Mouse (Mus musculus) regulatory T cell (primary cell): ENCODE measurements around the gene Plxdc1.

Source experiments
- in situ Hi-C: fragments of 300-600 bp; cut with MboI, MseI; formaldehyde crosslinking; loops from one replicate; pipeline ENCODE4 v1.15.1; 2025; ENCODE audit warnings: high pct_unique_total_duplicates

Plxdc1 gene

DNA sequence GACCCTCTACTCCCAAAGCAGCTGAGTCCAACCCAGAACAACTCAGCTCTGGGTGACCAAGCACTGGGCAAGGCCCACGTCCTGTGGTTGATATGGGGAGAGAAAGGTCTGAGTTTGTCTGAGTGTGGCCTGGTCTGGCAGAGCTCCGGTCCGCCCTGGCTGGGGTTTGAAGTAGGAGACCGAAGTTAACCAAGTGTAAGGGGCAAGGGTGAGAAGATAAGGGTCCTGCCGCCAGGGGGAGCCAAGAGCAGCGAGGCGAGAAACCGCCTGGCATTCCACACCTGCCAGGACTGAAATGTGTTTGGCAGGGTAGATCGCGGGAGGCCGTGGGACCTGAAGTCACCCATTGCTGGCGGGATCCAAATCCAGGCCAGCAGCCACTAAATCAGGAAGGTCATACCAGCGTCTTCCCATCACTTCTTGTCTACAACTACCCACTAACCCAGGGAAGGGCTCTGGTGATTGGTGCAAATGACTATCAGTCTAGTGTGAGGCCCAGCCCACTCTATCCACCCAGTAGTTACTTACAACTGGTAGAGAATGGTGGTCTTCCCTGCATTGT lies 8.4 kb upstream of the Plxdc1 start:
- in situ Hi-C loops, result loop anchor here (5.0 to 25.0 kb wide), 3 partner anchors 33 to 292 kb away; partner anchors contain the start of genes 1700001P01Rik, Lasp1, Pcgf2 and Psmb3

DNA sequence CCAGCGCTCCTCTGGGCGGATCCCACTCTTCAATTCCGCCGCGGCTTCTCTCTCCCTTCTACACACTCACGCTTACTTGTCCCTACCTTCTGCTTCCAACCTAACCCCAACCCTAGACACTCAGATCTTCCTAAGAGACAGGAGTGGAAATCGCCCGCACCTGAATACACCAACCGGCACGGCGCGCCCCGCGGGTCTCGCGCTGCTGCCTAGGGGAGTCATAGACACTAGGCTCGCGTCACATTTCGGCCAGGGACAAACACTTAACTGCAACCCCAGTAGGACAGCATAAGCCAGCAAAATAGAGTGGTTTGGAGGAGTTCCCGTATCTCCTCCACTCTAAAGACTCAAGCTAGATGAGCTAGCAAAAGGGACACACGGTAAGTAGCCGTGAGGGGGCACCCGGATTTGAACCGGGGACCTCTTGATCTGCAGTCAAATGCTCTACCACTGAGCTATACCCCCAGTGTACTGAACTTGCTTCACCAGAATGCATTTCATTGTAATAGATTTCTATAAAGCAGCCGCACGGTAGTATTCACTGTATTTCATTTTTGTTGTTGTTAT lies 2.4 kb upstream of the Plxdc1 start:
- in situ Hi-C loops, result loop anchor here (25.0 kb wide), 1 partner anchor 201 kb away; the partner anchor contains the start of genes 1700001P01Rik, Lasp1 and Rpl23

DNA sequence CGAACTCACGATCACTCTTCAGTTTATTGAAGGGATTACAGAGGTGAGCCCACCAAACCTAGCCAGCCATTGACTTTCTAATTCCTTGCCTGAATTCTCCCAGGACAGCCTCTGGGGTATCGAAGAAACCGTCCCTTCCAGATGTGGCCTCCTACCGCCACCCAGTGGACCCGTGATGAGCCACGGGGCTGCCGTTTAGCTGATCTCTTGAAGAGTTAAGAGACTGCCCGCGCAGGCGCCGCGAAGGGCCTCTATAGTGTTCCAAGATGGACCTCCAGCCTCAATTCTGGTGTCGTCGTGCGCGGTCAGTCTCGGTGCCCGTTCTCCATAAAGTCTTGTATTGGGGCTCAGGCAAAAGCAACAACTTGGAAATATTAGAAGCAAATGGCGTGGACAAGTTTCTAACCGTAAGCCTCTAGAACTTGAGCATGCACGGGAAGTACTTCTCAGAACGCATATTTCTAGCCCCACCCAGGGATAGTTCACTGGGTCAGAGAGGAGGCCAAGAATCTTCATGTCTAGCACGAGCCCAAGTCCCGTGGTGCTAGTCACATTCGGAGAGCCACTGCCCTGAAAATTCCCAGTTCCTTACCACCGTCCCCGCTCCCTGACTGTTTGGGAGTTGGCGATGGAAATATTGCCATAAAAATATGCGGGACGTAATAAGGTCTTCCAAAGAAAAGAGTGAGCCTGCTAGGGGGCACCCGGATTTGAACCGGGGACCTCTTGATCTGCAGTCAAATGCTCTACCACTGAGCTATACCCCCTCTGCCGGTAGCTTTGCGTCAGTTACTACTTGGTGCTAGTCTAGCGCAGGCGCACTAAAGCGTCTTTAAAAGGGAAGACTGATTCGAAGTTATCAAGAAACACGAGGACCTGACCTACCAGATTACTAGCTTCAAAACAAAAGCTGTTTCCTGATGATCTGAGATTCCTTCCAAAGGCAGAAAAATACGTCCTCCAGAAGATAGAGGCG lies 1.6 kb upstream of the Plxdc1 start:
- in situ Hi-C loops, result loop anchor here (25.0 kb wide), 1 partner anchor 201 kb away; the partner anchor contains the start of genes 1700001P01Rik, Lasp1 and Rpl23

DNA sequence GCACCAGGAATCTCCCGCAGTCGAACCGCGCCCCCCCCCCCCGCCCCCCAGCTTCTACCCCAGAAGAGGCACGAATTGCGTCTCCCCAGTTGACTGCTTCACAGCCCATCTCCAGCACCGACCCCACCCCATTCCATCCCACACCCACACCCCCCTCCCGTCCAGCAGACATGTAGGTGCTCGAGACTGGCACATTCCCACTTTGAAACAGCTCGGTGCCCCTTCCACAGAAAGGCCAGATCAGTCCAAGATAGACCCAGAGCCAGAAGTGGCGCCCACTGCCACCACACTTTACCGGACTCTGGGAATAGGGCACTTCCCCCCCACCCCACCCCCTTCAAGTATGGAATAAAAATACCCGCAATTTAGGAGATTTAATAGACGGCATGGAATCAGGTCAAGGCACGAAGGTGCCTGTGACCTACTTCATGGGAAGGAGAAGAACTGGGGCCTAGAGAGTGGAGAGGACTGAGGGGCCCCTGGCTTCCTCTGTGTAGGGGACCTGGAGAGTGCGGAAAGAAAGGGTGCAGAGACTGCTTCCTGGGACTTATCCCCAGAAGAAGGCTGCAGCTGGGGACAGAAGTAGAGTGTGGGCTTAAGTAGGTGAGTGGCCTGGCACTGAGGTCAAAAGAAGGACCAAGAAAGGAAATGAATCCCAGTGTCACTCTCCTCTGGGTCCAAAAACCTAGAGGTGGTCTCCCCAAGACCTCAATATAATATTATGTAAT lies 658 bp upstream of the Plxdc1 start:
- in situ Hi-C loops, result loop anchor here (25.0 kb wide), 1 partner anchor 200 kb away; the partner anchor contains the start of genes 1700001P01Rik, Lasp1 and Rpl23

DNA sequence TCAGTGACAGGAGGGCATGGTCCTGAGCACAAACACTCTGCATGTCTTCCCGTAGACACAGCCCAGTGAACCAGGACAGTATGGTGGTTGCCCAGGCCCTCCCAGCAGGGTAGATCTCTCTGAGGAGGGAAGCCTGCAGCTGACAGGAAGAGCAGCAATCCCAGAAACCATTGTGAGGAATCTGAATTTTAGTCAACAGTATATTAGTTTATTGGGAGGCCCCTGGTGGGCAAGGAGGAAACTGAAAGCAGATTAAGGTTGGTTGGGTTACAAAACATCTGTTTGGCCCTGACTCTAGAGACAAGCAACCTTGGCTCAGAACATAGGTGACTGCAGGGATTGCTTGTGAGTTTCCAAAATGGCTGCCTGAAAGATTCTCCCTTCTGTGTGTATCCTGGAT lies 2.3 kb downstream of the Plxdc1 start:
- in situ Hi-C loops, result loop anchor here (25.0 kb wide), 1 partner anchor 197 kb away; the partner anchor contains the start of genes 1700001P01Rik, Lasp1 and Rpl23

DNA sequence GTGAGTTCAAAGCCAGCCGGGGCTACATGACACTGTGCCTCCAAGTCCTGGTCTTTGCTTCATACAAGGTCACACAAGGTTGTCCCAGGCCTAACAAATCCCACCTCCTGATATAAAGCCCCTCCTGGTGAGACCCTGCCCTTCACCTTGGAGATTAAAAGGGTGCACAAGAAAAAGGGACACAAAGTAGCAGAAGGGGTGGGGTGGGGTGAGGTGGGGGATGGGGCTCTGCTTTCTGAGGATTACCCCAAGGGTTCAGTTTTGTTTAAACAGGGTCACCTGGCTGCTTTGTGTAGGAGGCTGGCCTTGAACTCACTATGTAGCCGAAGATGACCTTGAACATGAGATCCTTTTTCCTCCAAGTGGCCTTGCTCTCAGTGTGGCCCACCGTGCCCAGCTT lies 2.7 kb downstream of the Plxdc1 start:
- in situ Hi-C loops, result loop anchor here (25.0 kb wide), 1 partner anchor 196 kb away; the partner anchor contains the start of genes 1700001P01Rik, Lasp1 and Rpl23

DNA sequence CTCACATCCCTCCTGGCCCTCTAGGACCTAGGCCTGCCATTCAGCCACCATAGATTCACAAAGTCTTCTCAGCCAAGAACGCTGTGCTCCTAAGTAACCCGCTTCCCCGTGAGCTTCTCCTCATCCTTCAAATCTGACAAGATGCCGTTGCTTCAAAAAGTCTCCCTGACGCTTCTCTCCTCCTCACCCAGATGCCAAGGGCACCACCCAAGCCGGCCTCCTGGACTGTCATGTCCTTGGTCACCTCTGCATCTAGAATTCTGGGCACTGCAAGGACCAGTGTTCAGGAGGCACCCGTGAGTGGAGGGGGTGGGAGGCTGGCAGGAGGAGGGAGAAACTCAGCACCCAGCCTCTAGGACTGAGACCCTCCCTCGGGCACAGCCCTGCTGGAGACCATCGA lies 3.5 kb downstream of the Plxdc1 start:
- in situ Hi-C loops, result loop anchor here (25.0 kb wide), 1 partner anchor 195 kb away; the partner anchor contains the start of genes 1700001P01Rik, Lasp1 and Rpl23

DNA sequence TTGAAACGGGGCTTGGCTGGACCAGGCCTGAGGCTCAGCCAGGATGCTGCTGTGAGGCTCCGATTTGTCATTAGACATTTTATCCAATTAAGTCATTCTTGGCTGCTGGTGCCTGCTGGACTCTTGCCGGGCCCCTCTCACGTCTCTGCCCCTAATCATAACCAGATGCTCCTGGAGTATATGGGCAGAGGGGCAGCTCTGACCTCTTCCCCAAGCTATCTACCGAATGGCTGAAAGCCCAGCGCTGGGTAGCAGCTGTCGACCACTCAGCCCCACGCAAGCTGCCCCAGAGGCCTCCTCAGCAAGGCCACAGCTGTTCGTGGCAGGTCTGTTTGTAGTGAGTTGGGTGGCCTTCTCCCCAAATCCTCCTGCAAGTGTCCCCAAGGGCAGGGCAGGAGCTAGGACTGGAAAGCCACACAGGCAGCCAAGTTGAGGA lies 5.7 kb downstream of the Plxdc1 start:
- in situ Hi-C loops, result loop anchor here (25.0 kb wide), 1 partner anchor 193 kb away; the partner anchor contains the start of genes 1700001P01Rik, Lasp1 and Rpl23

DNA sequence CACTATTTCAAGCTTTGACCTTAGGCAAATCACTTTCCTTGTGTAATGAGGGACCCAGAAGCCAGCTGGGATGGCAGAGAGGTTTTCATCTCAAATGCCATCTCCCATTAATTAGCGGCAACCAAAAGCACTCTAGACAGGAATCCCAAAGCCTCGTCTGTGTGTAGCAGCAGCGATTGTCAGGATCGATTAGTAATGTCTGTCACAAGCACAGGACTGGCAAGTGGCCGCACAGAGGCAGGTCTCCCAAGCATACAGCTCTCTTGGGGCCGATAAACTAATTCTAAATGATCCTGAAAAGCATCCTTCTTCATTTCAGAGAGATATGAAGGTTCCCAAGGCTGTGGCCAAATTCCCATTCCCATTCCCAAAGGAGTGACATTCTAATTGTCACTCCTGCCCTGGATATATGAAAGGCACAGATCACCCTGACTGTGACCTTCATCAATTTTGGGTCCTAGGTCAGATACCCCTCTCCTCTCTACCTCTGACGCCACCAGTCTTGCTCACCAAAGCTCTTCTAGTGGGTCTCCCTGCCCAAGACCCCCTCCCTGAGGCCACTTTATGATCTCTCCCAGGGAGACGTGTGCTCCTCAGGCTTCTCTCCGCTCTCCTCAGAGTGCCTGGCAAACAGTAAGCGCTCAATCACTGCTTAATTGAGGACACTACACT lies 6.3 kb downstream of the Plxdc1 start:
- in situ Hi-C loops, result loop anchor here (25.0 kb wide), 1 partner anchor 193 kb away; the partner anchor contains the start of genes 1700001P01Rik, Lasp1 and Rpl23

DNA sequence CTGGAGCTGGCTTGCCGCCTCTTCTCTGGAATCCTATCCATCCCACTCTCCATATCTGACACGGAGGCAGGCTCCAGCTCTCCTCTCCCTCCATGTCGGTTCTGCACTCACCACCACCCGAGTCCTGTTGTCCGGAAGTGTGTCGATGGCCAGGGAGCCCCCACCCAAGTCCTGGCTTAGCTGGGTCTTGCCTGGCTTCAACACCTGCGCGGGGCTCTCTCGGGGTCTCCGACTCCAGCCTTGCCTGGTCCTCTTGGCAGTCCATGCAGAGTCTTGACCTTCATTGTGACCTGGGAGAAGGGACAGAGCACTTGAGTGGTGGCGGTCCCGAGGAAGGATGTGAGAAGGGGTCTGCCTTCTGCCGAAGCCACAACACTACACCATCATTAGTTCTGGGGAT lies 7.9 kb downstream of the Plxdc1 start:
- in situ Hi-C loops, result loop anchor here (25.0 kb wide), 1 partner anchor 191 kb away; the partner anchor contains the start of genes 1700001P01Rik, Lasp1 and Rpl23

DNA sequence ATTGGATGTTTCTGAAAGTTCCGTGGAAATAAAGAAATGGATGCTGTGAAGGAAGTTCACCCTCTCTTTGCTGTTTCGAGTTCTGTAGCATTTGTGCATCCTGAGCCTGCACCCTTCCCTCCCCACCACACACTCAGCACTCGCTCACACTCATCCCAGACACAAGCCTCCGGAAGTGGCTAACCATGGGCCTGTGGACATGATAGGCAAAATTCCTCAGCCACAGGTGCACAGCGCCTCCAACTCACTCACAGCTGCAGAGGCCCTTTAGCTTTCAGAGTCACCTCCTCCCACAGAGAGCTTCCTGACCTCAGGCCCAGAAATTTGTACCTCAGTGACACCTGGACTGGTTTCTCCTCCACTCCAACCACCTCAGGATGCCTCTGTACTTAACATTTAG lies 8.4 kb downstream of the Plxdc1 start:
- in situ Hi-C loops, result loop anchor here (25.0 kb wide), 1 partner anchor 190 kb away; the partner anchor contains the start of genes 1700001P01Rik, Lasp1 and Rpl23

DNA sequence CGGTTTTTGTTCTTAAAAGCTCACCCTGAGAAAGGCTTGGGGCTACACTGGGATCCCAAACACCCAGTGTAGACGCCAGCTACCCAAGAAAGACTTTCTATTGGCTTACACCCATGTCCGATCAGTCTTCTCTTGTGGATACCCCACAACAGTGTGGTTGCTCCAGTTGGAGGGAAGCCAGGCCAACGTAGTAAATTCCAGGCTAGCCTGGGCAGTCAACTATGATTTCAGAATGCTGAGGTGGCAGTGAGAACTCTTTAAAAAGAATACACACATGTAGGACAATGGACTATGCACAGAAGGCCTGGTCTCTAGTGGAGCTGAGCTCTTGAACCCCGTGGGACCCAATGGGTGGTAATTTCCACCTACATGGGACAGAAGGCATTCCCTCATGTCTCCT lies 11.5 kb downstream of the Plxdc1 start:
- in situ Hi-C loops, result loop anchor here (5.0 to 25.0 kb wide), 2 partner anchors 37 to 187 kb away; partner anchors contain the start of genes 1700001P01Rik, Lasp1 and Rpl23

DNA sequence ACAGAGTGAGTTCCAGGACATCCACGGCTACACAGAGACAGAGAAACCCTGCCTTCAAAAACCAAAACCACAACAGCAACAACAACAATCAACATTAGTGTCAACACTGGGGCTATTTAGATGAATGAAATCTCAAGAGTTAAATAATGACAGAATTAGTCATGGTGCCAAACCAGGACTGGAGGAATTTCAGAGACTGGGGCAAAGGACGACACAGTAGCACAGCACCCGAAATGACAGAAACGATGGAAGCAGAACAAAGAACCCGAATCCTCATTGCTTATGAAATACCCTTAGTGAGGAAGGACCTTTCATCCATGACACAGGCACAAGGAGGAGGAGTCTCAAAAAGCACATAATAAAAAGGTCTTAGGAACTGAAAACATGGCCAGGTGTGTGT lies 12.1 kb downstream of the Plxdc1 start:
- in situ Hi-C loops, result loop anchor here (5.0 kb wide), 1 partner anchor 37 kb away; no protein-coding TSS in a partner anchor

DNA sequence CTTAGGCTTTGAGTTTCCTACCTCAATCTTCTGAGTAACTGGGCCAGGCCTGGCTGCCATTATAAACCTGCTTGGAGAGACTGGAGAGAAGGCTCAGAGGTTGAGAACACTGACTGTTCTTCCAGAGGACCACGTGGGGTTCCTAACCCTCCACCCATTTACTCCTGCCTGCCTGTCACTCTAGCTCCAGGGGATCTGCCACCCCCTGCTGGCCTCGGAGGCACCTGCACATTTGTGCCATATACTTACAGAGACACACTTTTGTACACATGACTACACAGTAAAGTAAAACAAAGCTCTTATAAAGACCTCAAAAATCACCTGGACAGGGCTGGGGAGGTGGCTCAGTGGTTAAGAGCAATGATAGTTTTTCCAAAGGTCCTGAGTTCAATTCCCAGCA lies 13.8 kb downstream of the Plxdc1 start:
- in situ Hi-C loops, result loop anchor here (5.0 kb wide), 1 partner anchor 35 kb away; no protein-coding TSS in a partner anchor

DNA sequence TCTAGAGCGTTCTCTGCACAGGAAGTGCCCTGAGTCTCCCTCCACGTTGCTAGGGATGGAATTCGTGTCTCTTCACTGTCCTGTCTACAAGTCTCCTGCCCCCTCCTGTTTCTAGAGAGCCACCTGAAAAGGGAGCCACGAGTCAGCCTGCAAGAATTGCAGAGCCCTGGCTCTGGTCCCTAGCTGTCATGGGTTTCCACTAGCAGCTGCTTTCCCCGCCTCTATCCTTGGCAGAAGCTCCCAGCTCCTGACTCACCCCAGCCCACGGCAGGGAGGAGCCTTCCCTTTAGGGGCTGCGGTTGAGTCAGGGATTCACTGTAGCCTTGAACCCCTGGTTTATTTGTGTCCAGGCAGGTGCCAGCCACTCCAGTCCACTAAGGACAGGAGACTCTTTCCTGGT lies 15.0 kb downstream of the Plxdc1 start:
- in situ Hi-C loops, result loop anchor here (5.0 kb wide), 1 partner anchor 34 kb away; no protein-coding TSS in a partner anchor

DNA sequence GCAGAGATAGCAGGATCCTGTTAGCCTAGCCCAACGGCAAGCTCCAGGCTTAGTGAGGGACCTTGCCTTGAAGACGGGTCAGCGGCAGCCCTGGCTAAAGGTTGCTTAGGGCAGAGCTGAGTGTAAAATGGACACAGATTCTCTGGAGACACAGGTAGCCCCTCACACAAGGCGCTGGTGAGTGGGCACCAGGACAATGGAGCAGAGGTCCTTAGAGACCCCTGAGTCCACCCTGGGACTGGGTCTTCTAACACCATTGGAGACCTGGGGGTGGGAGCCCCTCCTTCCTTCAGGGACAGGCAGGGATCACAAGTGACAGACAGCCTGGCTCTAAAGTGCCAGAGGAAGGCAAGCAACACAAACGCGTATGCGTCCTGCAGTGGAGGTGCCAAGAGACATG lies 15.5 kb downstream of the Plxdc1 start:
- in situ Hi-C loops, result loop anchor here (5.0 kb wide), 1 partner anchor 33 kb away; no protein-coding TSS in a partner anchor

DNA sequence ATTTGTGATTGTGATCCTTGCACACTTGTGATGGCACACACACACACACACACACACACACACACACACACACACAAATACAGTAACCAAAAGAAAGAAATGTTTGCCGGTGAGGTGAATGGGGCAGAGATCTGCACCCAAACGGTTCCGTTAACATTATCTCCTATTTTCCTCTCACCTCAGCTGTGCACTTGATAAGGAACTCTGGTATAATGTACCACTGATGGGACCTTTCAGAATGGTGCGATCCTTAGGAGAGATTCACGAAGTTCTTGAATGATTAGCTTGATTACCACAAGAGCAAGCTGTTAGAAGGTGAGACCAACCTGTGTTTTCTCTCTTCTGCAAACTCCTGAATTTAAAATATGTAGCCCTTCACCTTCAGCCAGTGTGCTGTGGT lies 17.9 kb downstream of the Plxdc1 start:
- in situ Hi-C loops, result loop anchor here (5.0 kb wide), 1 partner anchor 61 kb away; no protein-coding TSS in a partner anchor

DNA sequence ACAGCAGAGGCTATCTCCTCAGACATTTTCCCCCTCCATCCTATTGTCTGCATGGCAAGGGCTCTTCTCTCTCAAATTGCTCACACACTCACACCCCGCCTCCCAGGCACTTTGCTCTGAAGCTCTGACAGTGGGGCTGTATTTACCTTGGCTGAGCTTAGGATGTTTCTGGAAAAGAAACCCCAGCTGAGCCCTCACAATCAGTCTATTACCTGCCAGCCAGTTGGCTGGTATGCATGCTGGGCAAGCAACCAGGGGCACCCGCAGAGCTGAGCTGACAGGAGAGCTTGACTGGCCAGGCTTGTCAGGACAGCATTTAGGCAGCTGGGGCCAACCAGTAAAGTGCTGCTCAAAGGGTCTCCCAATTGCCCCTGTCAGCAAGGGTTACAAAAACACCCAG lies 19.1 kb downstream of the Plxdc1 start:
- in situ Hi-C loops, result loop anchor here (5.0 kb wide), 1 partner anchor 60 kb away; no protein-coding TSS in a partner anchor

DNA sequence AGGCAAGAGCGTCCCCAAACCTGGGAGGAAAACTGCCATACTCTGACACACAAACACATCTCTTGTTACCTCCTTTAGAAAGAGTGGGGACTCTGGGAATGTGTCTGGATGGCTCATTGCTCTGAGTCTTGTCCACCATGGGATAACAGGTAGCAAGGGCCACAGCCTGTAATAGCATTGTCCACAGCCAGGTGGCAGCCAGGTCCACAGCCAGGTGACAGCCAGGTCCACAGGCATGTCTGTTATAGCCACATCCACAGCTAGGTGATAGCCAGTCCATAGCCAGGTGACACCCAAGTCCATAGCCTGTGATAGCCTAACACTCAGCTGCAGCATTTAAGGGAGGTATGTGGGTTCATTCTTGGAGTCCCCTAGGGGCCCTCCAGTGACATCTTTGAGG lies 25.3 kb downstream of the Plxdc1 start:
- in situ Hi-C loops, result no loop called here

DNA sequence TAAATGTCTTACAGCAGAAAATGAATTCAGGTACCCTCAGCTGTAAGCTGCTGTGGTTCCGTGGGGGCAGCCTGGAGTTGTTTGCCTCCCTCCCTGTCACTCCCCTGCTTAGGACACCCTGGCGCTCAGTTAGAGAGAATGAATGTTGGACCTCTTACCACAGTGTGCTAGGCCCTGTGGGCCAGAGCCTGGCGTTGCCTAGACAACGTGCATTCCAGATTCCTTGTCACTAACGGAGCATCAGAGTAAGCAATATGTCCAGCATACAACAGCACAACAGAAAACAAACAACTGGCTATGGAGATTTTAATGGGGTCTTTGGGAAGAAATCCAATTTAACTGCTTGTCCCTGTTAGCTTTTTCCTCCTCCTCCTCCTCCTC lies 27.0 kb downstream of the Plxdc1 start:
- in situ Hi-C loops, result no loop called here
